Mouse (Mus musculus) intestine, embryonic 15.5 days (tissue): ENCODE data around the gene Dgke. TPM values are rescaled to one million over a fixed set of nuclear protein-coding genes. Genes with fewer than 3 reads are reported as not detected.

Experiments
- ATAC-seq: fragments of 200-750 bp; cut with Nextera tagmentation; 2 replicates; pipeline ENCODE4 v1.8.0; 2017; ENCODE audit warnings: moderate TSS enrichment, moderate library complexity
- H3K27ac ChIP-seq: fragments of 300-500 bp; sonication (generic); 2 replicates; pipeline ENCODE4 v1.5.1; 2015; ENCODE audit warnings: mild to moderate bottlenecking, inconsistent platforms
- H3K27me3 ChIP-seq: fragments of 300-500 bp; sonication (generic); replicated peaks from 2 replicates; pipeline ENCODE4 v1.6.1; 2015; ENCODE audit warnings: inconsistent platforms
- H3K36me3 ChIP-seq: fragments of 300-500 bp; sonication (generic); 2 replicates; pipeline ENCODE4 v1.6.1; 2015; ENCODE audit warnings: inconsistent platforms
- H3K4me1 ChIP-seq: fragments of 300-500 bp; sonication (generic); replicated peaks from 2 replicates; pipeline ENCODE4 v1.6.1; 2015; ENCODE audit warnings: inconsistent platforms
- H3K4me2 ChIP-seq: fragments of 300-500 bp; sonication (generic); replicated peaks from 2 replicates; pipeline ENCODE4 v1.6.1; 2015; ENCODE audit warnings: mild to moderate bottlenecking, inconsistent platforms
- H3K4me3 ChIP-seq: fragments of 300-500 bp; sonication (generic); replicated peaks from 2 replicates; pipeline ENCODE4 v1.5.1; 2015; ENCODE audit warnings: inconsistent platforms
- H3K9ac ChIP-seq: fragments of 300-500 bp; sonication (generic); 2 replicates; pipeline ENCODE4 v1.6.1; 2015; ENCODE audit warnings: inconsistent platforms
- H3K9me3 ChIP-seq: fragments of 300-500 bp; sonication (generic); 2 replicates; pipeline ENCODE4 v1.6.1; 2016; ENCODE audit warnings: inconsistent platforms
- WGBS: fragments of 180-500 bp; shearing (Covaris S2); methylation state at CpG from one replicate; pipeline ENCODE4 v1.1.7; 2015; 5-methylcytosine and 5-hydroxymethylcytosine counted together
- polyA plus RNA-seq: library from polyadenylated mRNA; unstranded; fragments of >200 nt; fragmentation: Nextera tagmentation; extraction: Ambion mirVana; gene quantifications from 2 replicates; pipeline ENCODE4 v1.2.1, GENCODE M21; 2015

Dgke gene
- polyA plus RNA-seq, 1 experiment from 2014 or later: 3.2 TPM

DNA sequence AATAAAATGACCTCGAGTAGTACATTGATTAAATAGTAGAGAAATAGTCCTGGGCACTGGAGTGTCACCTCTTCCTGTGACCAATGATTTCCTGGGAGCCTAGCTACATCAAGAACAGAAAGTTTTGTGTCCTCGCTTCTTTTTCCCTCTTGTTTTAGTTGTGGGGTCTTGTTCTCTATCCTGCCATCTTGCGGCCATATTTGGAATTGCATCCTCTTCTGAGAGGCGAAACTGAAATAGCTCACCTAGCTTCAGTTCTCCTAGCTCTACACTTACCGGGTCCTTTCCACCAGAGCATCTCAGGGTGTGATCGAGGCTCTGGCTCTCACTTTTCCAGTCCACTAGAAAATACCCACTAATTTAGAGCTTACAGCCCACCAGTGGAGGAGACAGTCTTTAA, 2.7 kb upstream of the Dgke start:
- ATAC-seq: no peak
- Histone ChIP-seq H3K4me2 (no peak overlapping the region), H3K9ac (no peak overlapping the region), H3K36me3 (no peaks in the 10 kb centered on the region), H3K4me3 (no peak overlapping the region), H3K4me1 (no peaks in the 10 kb centered on the region), H3K9me3 (no peaks in the 10 kb centered on the region), H3K27ac (no peak overlapping the region), H3K27me3 (no peaks in the 10 kb centered on the region)
- 31% methylated on average over 6 of the region's 6 CpGs for WGBS

DNA sequence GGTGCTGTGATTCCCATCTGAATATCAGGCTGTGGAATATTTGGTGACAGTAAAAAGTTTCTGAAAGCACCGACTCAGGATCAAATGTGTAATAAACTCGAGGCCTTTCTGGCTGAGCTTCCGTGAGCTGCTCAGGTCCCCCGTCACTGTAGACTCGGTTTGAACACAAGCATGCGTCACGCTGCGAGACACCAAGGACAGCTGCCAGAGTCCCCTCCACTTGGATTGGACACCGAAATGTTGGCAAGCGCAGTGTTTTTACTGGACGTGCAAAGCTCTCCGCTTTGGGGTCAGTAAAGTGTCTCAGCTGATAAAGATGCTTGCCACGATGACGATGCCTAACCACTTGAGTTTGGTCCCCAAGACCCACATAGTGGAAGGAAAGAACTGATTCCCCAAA, 2.0 kb upstream of the Dgke start:
- WGBS: 92% methylated on average over 14 of the region's 14 CpGs
- H3K36me3 ChIP-seq: no peaks in the 10 kb centered on the region
- no peaks in the 10 kb centered on the region for H3K9me3 ChIP-seq
- H3K4me2 ChIP-seq: no peak overlapping the region
- no peak for ATAC-seq
- no peak overlapping the region for H3K27ac ChIP-seq
- H3K27me3 ChIP-seq: no peaks in the 10 kb centered on the region
- H3K4me3 ChIP-seq: no peak overlapping the region
- no peak overlapping the region for H3K9ac ChIP-seq
- H3K4me1 ChIP-seq: no peaks in the 10 kb centered on the region

DNA sequence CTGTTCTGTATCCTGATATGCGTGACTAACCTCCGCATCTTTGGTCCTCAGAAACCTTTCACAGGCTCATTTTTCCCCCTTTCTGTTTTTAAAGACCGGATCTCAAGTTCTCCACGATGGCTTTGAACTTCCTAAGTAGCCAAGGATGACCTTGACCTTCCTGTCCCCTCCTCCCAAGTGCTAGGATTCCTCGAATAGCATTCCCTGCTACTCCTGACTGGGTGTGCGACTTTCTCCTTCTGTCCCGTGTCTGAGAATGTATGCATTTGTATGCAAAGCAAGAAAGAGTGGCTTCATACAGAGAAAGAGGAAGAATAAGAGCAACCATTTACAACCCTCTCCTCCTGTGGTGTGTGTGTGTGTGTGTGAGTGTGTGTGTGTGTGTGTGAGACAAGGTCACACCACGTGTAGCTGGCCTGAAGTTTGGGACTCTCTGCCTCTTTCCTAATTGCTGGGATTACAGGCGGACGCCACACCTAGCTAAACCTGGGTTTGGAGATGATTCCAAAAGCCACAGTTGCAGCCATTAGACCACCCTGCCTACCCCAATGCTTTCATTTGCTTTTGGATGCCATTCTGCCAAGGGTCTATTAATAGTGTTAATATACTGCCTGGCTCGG, 1.3 kb upstream of the Dgke start:
- no peak overlapping the region for H3K9ac ChIP-seq
- ATAC-seq: no peak
- H3K36me3 ChIP-seq: no peaks in the 10 kb centered on the region
- 64% methylated on average over 11 of the region's 11 CpGs for WGBS
- no peaks in the 10 kb centered on the region for H3K27me3 ChIP-seq
- no peak overlapping the region for H3K4me3 ChIP-seq
- H3K4me2 ChIP-seq: no peak overlapping the region
- no peak overlapping the region for H3K27ac ChIP-seq
- H3K9me3 ChIP-seq: no peaks in the 10 kb centered on the region
- H3K4me1 ChIP-seq: no peaks in the 10 kb centered on the region

DNA sequence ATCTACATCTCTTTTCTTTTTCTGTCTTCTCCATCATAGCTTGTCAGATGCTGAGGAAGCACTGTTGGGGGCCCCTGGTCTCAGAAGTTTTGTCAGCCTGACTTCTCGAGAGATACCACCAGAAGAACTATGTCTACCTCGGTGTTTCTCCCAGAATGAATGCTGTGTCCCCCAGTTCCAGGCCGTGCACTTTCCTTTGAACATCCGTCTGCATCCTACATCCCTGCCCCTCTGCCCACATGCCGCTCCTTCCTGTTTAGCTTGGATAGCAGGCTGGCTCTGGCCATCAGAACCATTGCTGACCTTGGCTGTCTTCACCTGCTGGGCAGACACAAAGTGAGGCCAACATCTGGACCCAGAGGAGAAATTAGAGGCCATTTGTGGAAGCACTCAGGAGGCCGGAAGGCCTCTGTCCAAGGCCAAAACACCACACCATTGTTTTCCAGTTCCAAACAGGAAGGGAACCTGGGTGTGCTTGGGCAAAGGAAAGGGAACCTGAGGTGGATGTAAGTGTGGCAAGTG, 712 bp upstream of the Dgke start:
- Histone ChIP-seq H3K27me3 (no peaks in the 10 kb centered on the region), H3K27ac (no peak overlapping the region), H3K9me3 (no peaks in the 10 kb centered on the region), H3K4me2 (no peak overlapping the region), H3K9ac (no peak overlapping the region), H3K4me3 (no peak overlapping the region), H3K4me1 (no peaks in the 10 kb centered on the region), H3K36me3 (no peaks in the 10 kb centered on the region)
- ATAC-seq: no peak
- WGBS: 78% methylated on average over 6 of the region's 6 CpGs

DNA sequence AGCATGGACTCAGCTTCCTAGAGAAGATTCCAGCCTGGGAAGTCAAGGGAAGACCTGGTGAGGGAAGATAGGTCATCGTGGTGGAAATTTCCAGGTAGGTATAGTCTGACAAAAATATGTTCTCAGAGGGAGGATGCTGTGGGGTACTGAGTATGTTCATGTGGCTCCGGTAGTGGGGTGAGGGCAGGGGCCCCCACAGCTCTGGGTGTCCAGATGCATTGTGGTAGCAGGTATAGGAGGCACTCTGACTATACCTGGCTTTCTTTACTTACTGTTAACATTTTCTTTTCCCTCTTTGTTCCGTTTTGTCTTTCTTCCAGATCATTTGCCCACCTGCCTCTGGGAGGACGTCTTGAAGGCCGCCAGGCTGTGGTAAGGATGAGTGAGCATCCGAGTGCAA, 524 bp downstream of the Dgke start:
- WGBS: 81% methylated on average over 6 of the region's 6 CpGs
- Histone ChIP-seq H3K4me2 (no peak overlapping the region), H3K27ac (no peak overlapping the region), H3K4me3 (no peak overlapping the region), H3K27me3 (no peaks in the 10 kb centered on the region), H3K4me1 (no peaks in the 10 kb centered on the region), H3K9me3 (no peaks in the 10 kb centered on the region), H3K9ac (no peak overlapping the region), H3K36me3 (no peaks in the 10 kb centered on the region)
- no peak for ATAC-seq

GRCm38 (mm10) chr11:89065297-89065696, 1.4 kb downstream of the Dgke start:
- Histone ChIP-seq H3K9me3 (no peaks in the 10 kb centered on the region), H3K9ac (no peak overlapping the region), H3K4me3 (no peak overlapping the region), H3K4me1 (no peaks in the 10 kb centered on the region), H3K27ac (no peak overlapping the region), H3K4me2 (no peak overlapping the region), H3K36me3 (no peaks in the 10 kb centered on the region), H3K27me3 (no peaks in the 10 kb centered on the region)
- 93% methylated on average over 3 of the region's 3 CpGs for WGBS
- ATAC-seq: no peak

- no peak for ATAC-seq
Observed at GRCm38 (mm10) chr11:89064312-89064711, 2.3 kb downstream of the Dgke start.

DNA sequence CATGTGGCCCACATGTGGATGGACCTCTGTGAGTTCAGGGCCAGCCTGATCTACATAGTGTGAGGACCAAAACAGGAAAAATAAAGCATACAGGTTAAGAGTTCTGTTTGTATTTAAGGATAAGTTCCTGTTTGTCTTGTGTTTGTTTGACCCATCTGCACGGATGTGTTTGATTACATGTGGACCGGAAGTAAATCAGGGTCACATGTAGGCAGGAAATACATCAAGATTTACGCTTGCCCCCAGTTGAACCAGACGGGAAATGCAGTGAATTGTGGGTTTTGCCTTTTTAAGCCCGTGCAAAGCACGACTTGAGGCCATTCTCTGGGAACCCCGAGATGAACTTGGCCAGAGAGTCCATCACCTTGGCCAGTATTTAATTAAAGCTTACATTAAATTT, 5.3 kb downstream of the Dgke start:
- Histone ChIP-seq H3K9ac (no peak overlapping the region), H3K9me3 (no peaks in the 10 kb centered on the region), H3K27ac (no peak overlapping the region), H3K4me2 (no peak overlapping the region), H3K36me3 (no peaks in the 10 kb centered on the region), H3K4me3 (no peak overlapping the region), H3K4me1 (peaks cover 21% of the 10 kb centered on the region), H3K27me3 (no peaks in the 10 kb centered on the region)
- 76% methylated on average over 7 of the region's 7 CpGs for WGBS
- no peak for ATAC-seq

More at GRCm38 (mm10) chr11:89064312-89064711, 2.3 kb downstream of the Dgke start:
- Histone ChIP-seq H3K27ac (no peak overlapping the region), H3K27me3 (no peaks in the 10 kb centered on the region), H3K4me3 (no peak overlapping the region), H3K4me1 (peaks cover 7% of the 10 kb centered on the region), H3K4me2 (no peak overlapping the region), H3K9me3 (no peaks in the 10 kb centered on the region), H3K9ac (no peak overlapping the region), H3K36me3 (no peaks in the 10 kb centered on the region)
- WGBS: 70% methylated on average over 6 of the region's 6 CpGs

- H3K36me3 ChIP-seq: no peaks in the 10 kb centered on the region
- peaks cover 24% of the 10 kb centered on the region for H3K4me1 ChIP-seq
- H3K9me3 ChIP-seq: no peaks in the 10 kb centered on the region
- peak overlapping the region; percentile 72 for H3K27ac ChIP-seq
- ATAC-seq: peak; percentile 97
- no peaks in the 10 kb centered on the region for H3K27me3 ChIP-seq
- WGBS: under 1% methylated on average over 63 of the region's 63 CpGs
- peak overlapping the region; percentile 78 for H3K9ac ChIP-seq
- H3K4me3 ChIP-seq: peak overlapping the region; percentile 90
- H3K4me2 ChIP-seq: peak overlapping the region; percentile 93
Observed at GRCm38 (mm10) chr11:89060423-89061089, 6.1 kb downstream of the Dgke start.

DNA sequence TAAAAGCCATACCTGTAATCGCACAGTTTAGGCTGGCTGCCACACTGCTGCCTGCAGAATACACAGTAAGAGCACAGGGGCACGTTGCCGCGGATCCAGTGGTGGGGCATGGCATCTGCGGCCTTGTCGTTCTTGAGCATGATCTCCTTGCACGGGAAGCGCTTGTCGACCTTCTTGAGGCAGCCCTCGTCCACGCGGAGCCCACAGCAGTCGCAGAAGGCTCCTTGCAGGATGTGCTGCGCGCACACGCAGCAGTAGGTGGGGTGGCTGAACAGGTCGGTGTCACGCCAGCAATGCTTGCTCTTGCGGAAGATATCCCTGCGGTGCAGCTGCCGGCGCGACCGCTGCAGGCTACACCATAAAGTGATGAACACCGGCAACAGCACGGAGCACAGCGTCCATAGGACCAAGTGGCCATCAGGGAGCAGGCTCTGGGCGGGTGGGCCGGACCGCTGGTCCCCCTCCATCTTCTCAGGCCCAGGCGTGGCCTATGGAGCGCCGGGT, 6.7 kb downstream of the Dgke start:
- Histone ChIP-seq H3K36me3 (no peaks in the 10 kb centered on the region), H3K9ac (peak overlapping the region; percentile 78), H3K27ac (peak overlapping the region; percentile 72), H3K27me3 (no peaks in the 10 kb centered on the region), H3K4me3 (peak overlapping the region; percentile 90), H3K4me1 (peaks cover 24% of the 10 kb centered on the region), H3K4me2 (peak overlapping the region; percentile 93), H3K9me3 (no peaks in the 10 kb centered on the region)
- ATAC-seq: peak; percentile 72; the same call in 1 of the 2 replicates
- WGBS: 1% methylated on average over 33 of the region's 33 CpGs

DNA sequence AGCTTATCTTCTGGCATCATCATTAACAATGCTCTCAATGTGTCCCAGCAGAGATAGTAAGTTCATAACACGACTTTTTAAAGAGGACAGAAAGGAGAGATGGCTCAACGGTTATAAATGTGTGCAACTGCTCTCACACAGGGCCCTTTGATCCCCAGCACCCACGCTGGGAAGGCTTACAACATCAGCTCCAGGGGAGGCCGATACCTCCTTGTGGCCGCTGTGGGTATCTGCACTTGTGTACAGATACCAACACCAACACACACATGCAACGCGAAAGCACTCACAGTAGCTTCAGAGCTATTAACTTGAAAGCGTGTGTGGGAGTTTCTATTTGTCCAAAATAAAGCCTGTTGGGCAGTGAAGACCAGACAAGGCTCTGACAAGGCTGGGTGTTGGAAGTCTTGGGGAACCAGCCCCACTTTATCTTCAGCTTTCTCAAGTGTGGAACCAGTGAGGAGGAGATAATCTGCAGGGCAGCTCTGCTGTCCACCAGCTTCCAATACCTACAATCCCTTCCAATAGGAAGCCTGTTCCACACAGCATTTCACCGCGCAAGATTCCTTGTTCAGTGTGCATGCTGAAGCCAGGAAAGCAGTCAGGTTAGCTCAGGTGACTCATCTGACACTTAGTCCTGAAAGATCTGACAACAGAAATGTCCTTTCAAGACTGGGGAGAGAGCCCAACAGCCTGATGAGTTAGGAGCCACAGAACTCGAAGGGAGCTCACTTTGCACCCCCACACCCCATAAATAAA, 8.0 kb downstream of the Dgke start:
- Histone ChIP-seq H3K4me1 (peaks cover 24% of the 10 kb centered on the region), H3K4me3 (no peak overlapping the region), H3K4me2 (peak overlapping the region; percentile 93), H3K9ac (no peak overlapping the region), H3K27ac (no peak overlapping the region), H3K36me3 (no peaks in the 10 kb centered on the region), H3K9me3 (no peaks in the 10 kb centered on the region), H3K27me3 (no peaks in the 10 kb centered on the region)
- ATAC-seq: no peak
- WGBS: 71% methylated on average over 11 of the region's 11 CpGs

DNA sequence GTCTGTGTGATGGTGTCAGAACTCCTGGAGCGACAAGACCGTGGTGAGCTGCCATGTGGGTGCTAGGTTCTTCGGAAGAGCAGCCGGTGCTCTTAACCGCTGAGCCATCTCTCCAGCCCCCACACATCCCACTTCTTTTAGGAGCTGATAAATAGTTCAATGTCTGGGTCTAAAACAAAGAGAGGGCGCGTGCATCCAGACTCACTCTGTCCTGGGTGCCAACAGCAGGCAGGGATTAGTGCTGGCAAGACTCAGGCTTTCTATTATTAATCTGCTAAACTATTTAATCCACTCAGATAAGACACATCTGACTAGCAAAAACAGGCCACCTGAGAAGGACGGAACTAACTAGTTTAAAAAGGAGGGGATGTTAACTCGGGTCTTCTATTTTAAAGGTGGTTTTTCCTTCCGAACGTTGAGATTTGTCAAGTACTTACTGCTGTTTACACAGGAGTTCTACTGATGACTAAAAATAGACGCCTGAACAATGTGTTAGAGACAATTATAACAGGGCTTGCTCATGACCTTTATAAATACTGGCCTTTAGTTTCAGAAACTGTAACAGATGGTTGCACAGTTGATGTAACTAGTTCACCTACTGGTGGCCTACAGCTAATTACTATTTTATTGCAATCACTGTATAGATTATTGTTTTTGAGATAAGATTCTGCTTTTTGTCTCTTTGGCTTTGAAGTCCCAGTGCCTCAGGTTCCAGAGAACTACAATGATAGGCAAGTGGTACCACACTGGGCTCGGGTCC, 10.5 kb downstream of the Dgke start:
- Histone ChIP-seq H3K4me1 (peaks cover 24% of the 10 kb centered on the region), H3K9me3 (no peaks in the 10 kb centered on the region), H3K4me3 (no peak overlapping the region), H3K27ac (no peak overlapping the region), H3K36me3 (no peaks in the 10 kb centered on the region), H3K4me2 (no peak overlapping the region), H3K27me3 (no peaks in the 10 kb centered on the region), H3K9ac (no peak overlapping the region)
- no peak for ATAC-seq
- WGBS: 62% methylated on average over 13 of the region's 13 CpGs
